Mouse (Mus musculus) granulocyte monocyte progenitor cell, adult 5-6 weeks (primary cell): ENCODE measurements at regions not wholly inside any gene's neighbourhood (a gene's known extent, or its start where the extent isn't known, plus 50 kb on each side); places are given as distances from the start of the nearest gene placed in this dataset.

Experiments
- ATAC-seq: replicated peaks from 2 replicates; pipeline ENCODE4 v1.8.0; 2016; ENCODE audit warnings: mild to moderate bottlenecking, moderate TSS enrichment, inconsistent platforms; ENCODE audit not compliant: poor library complexity, severe bottlenecking

- ATAC-seq: no peak
Measured at GRCm38 (mm10) chr3:41368351-41369101, 187.0 kb upstream of the Jade1 start.

GRCm38 (mm10) chr3:41366764-41367163 lies 188.8 kb upstream of the Jade1 start:
- ATAC-seq: peak; percentile 38

- no peak for ATAC-seq
Measured at GRCm38 (mm10) chr3:41366264-41366663, 189.3 kb upstream of the Jade1 start.

- peak; percentile 79 for ATAC-seq
Measured at GRCm38 (mm10) chr3:41365145-41365830, 190.2 kb upstream of the Jade1 start.

GRCm38 (mm10) chr3:41363947-41364346 lies 191.6 kb upstream of the Jade1 start:
- peak; percentile 52 for ATAC-seq

GRCm38 (mm10) chr3:41360231-41360630 lies 195.3 kb upstream of the Jade1 start:
- ATAC-seq: no peak

GRCm38 (mm10) chr3:41359458-41359857 lies 196.1 kb upstream of the Jade1 start:
- no peak for ATAC-seq

GRCm38 (mm10) chr3:41353021-41353420 lies 202.5 kb upstream of the Jade1 start:
- ATAC-seq: no peak

- ATAC-seq: peak; percentile 72
Measured at GRCm38 (mm10) chr3:41351786-41352185, 203.7 kb upstream of the Jade1 start.

GRCm38 (mm10) chr3:41351091-41351685 lies 204.3 kb upstream of the Jade1 start:
- peak; percentile 66 for ATAC-seq

GRCm38 (mm10) chr3:41350331-41350730 lies 205.2 kb upstream of the Jade1 start:
- ATAC-seq: no peak

- peak; percentile 69 for ATAC-seq
Measured at GRCm38 (mm10) chr3:41348795-41349194, 206.7 kb upstream of the Jade1 start.

- no peak for ATAC-seq
Measured at GRCm38 (mm10) chr3:41346863-41347262, 208.7 kb upstream of the Jade1 start.

GRCm38 (mm10) chr3:41343431-41343830 lies 212.1 kb upstream of the Jade1 start:
- no peak for ATAC-seq

- ATAC-seq: no peak
Measured at GRCm38 (mm10) chr3:41332481-41332880, 223.1 kb upstream of the Jade1 start.

- ATAC-seq: no peak
Measured at GRCm38 (mm10) chr3:41330356-41330755, 225.2 kb upstream of the Jade1 start.

- no peak for ATAC-seq
Measured at GRCm38 (mm10) chr3:41328828-41329227, 226.7 kb upstream of the Jade1 start.

- peak; percentile 71 for ATAC-seq
Measured at GRCm38 (mm10) chr3:41326211-41327104, 229.1 kb upstream of the Jade1 start.

- peak; percentile 64 for ATAC-seq
Measured at GRCm38 (mm10) chr3:41321808-41322207, 233.7 kb upstream of the Jade1 start.

- ATAC-seq: no peak
Measured at GRCm38 (mm10) chr3:41319214-41319856, 236.2 kb upstream of the Jade1 start.
